Mouse (Mus musculus) MEL (cell line): Measurements from ENCODE around the gene P4ha1. TPM values are rescaled to one million over a fixed set of nuclear protein-coding genes. Genes with fewer than 3 reads are reported as not detected.
A peak's percentile ranks its signal among the peaks of the same experiment; 100 is the strongest.

ENCODE experiments used
- DNase-seq: peaks from one replicate; pipeline ENCODE4 v3.0.0; 2011; ENCODE audit warnings: low read depth, low spot score
- H3K27ac ChIP-seq: 2 replicates; pipeline ENCODE4 v1.5.1; 2012; ENCODE audit warnings: low read depth, mild to moderate bottlenecking, control low read depth, low read length, moderate library complexity; ENCODE audit not compliant: control insufficient read depth
- H3K27me3 ChIP-seq, 2 experiments: fragments of 150-350 bp in 1 of 2; sonication (generic) in 1 of 2; 2 replicates each; pipeline ENCODE4 v1.6.1; 2012; ENCODE audit warnings: low read length in 2 of 2, mild to moderate bottlenecking in 2 of 2, improper control_type of control experiment in 1 of 2, moderate library complexity in 1 of 2; ENCODE audit not compliant: insufficient read depth in 2 of 2, control insufficient read depth in 1 of 2
- H3K36me3 ChIP-seq, 2 experiments: 2 replicates each; pipeline ENCODE4 v1.6.1; 2012 to 2014; ENCODE audit warnings: low read length in 2 of 2, improper control_type of control experiment in 1 of 2, inconsistent platforms in 1 of 2, mild to moderate bottlenecking in 1 of 2; ENCODE audit not compliant: insufficient read depth in 2 of 2, control insufficient read depth in 1 of 2
- H3K4me1 ChIP-seq, 2 experiments: fragments of 150-350 bp in 1 of 2; sonication (generic) in 1 of 2; 2 replicates each; pipeline ENCODE4 v1.6.1; 2012; ENCODE audit warnings: low read length in 2 of 2, improper control_type of control experiment in 1 of 2, mild to moderate bottlenecking in 1 of 2; ENCODE audit not compliant: insufficient read depth in 2 of 2, control insufficient read depth in 1 of 2
- H3K4me3 ChIP-seq, 2 experiments: fragments of 150-350 bp in 1 of 2; sonication (generic) in 1 of 2; 2 replicates each; pipeline ENCODE4 v1.5.1; 2012; ENCODE audit warnings: low read depth in 2 of 2, low read length in 2 of 2, mild to moderate bottlenecking in 2 of 2, moderate library complexity in 2 of 2, control low read depth in 1 of 2, improper control_type of control experiment in 1 of 2; ENCODE audit not compliant: control insufficient read depth in 1 of 2, insufficient read depth in 1 of 2
- H3K79me2 ChIP-seq: 2 replicates; pipeline ENCODE4 v1.6.1; 2012; ENCODE audit warnings: mild to moderate bottlenecking, low read length, moderate library complexity; ENCODE audit not compliant: control insufficient read depth, poor library complexity, insufficient read depth
- H3K9ac ChIP-seq: 2 replicates; pipeline ENCODE4 v1.6.1; 2012; ENCODE audit warnings: low read depth, mild to moderate bottlenecking, control low read depth, low read length, moderate library complexity; ENCODE audit not compliant: control insufficient read depth, poor library complexity, severe bottlenecking
- H3K9me3 ChIP-seq: fragments of 150-350 bp; sonication (generic); replicated peaks from 2 replicates; pipeline ENCODE4 v1.6.1; 2012; ENCODE audit warnings: mild to moderate bottlenecking, low read length, improper control_type of control experiment, moderate library complexity; ENCODE audit not compliant: insufficient read depth
- BHLHE40 ChIP-seq: IDR thresholded peaks from 2 replicates; pipeline ENCODE4 v1.6.1; 2012; ENCODE audit warnings: low read depth, mild to moderate bottlenecking, inconsistent platforms, low read length, improper control_type of control experiment, borderline replicate concordance
- CHD1 ChIP-seq: IDR thresholded peaks from 2 replicates; pipeline ENCODE4 v1.6.1; 2012; ENCODE audit warnings: low read depth, mild to moderate bottlenecking, inconsistent platforms, low read length, improper control_type of control experiment
- CTCF ChIP-seq, 3 experiments: IDR thresholded peaks in 2 of 3; conservative IDR thresholded peaks in 1 of 3; 2 replicates each; pipeline ENCODE4 v1.5.1; 2011 to 2012; ENCODE audit warnings: low read length in 3 of 3, low read depth in 2 of 3, mild to moderate bottlenecking in 2 of 3, improper control_type of control experiment in 1 of 3, inconsistent platforms in 1 of 3, mixed read lengths in 1 of 3, moderate library complexity in 1 of 3; ENCODE audit not compliant: control insufficient read depth in 1 of 3, insufficient read depth in 1 of 3, poor library complexity in 1 of 3, severe bottlenecking in 1 of 3
- E2F4 ChIP-seq: IDR thresholded peaks from 2 replicates; pipeline ENCODE4 v1.6.1; 2011; ENCODE audit warnings: low read depth, low read length, improper control_type of control experiment, borderline replicate concordance
- EP300 ChIP-seq, 2 experiments: IDR thresholded peaks; 2 replicates each; pipeline ENCODE4 v1.6.1; 2011; ENCODE audit warnings: improper control_type of control experiment in 2 of 2, low read length in 2 of 2, low read depth in 1 of 2, mild to moderate bottlenecking in 1 of 2
- GABPA ChIP-seq: IDR thresholded peaks from 2 replicates; pipeline ENCODE4 v1.6.1; 2012; ENCODE audit warnings: low read depth, mild to moderate bottlenecking, inconsistent platforms, low read length, improper control_type of control experiment, moderate library complexity
- GATA1 ChIP-seq: IDR thresholded peaks from 2 replicates; pipeline ENCODE4 v1.6.1; 2011; ENCODE audit warnings: low read depth, low read length, improper control_type of control experiment
- HCFC1 ChIP-seq: IDR thresholded peaks from 2 replicates; pipeline ENCODE4 v1.6.1; 2012; ENCODE audit warnings: low read depth, mild to moderate bottlenecking, inconsistent platforms, low read length, improper control_type of control experiment, moderate library complexity
- KAT2A ChIP-seq: conservative IDR thresholded peaks from 2 replicates; pipeline ENCODE4 v1.6.1; 2012; ENCODE audit warnings: low read depth, low read length, improper control_type of control experiment, inconsistent platforms
- MAFK ChIP-seq: IDR thresholded peaks from 2 replicates; pipeline ENCODE4 v1.6.1; 2011; ENCODE audit warnings: low read depth, mild to moderate bottlenecking, low read length, improper control_type of control experiment, borderline replicate concordance
- MAZ ChIP-seq: IDR thresholded peaks from 2 replicates; pipeline ENCODE4 v1.6.1; 2012; ENCODE audit warnings: low read depth, mild to moderate bottlenecking, inconsistent platforms, low read length, improper control_type of control experiment
- MEF2A ChIP-seq: IDR thresholded peaks from 2 replicates; pipeline ENCODE4 v1.6.1; 2014; ENCODE audit warnings: low read depth, mild to moderate bottlenecking, inconsistent platforms, low read length, improper control_type of control experiment; ENCODE audit not compliant: poor library complexity, insufficient replicate concordance, severe bottlenecking; ENCODE audit errors: extremely low read depth
- MXI1 ChIP-seq: IDR thresholded peaks from 2 replicates; pipeline ENCODE4 v1.6.1; 2011; ENCODE audit warnings: mild to moderate bottlenecking, low read depth, low read length, improper control_type of control experiment
- MYB ChIP-seq: IDR thresholded peaks from 2 replicates; pipeline ENCODE4 v1.6.1; 2011; ENCODE audit warnings: mild to moderate bottlenecking, low read depth, low read length, improper control_type of control experiment
- MYC ChIP-seq: IDR thresholded peaks from 2 replicates; pipeline ENCODE4 v1.6.1; 2011; ENCODE audit warnings: low read depth, mild to moderate bottlenecking, low read length, improper control_type of control experiment, moderate library complexity
- NELFE ChIP-seq: IDR thresholded peaks from 2 replicates; pipeline ENCODE4 v1.6.1; 2011; ENCODE audit warnings: low read depth, low read length, improper control_type of control experiment
- NRF1 ChIP-seq: IDR thresholded peaks from 2 replicates; pipeline ENCODE4 v1.6.1; 2014; ENCODE audit warnings: low read depth, mild to moderate bottlenecking, inconsistent platforms, low read length, improper control_type of control experiment, moderate library complexity; ENCODE audit not compliant: poor library complexity, insufficient read depth, severe bottlenecking
- POLR2A ChIP-seq, 2 experiments: IDR thresholded peaks; 2 replicates each; pipeline ENCODE4 v1.6.1; 2011 to 2012; ENCODE audit warnings: low read length in 2 of 2, mild to moderate bottlenecking in 2 of 2, control low read depth in 1 of 2, improper control_type of control experiment in 1 of 2, low read depth in 1 of 2, moderate library complexity in 1 of 2; ENCODE audit not compliant: control insufficient read depth in 1 of 2, insufficient read depth in 1 of 2, poor library complexity in 1 of 2
- POLR2AphosphoS5 ChIP-seq: IDR thresholded peaks from 2 replicates; pipeline ENCODE4 v1.6.1; 2012; ENCODE audit warnings: low read depth, borderline replicate concordance, mild to moderate bottlenecking, inconsistent platforms, low read length, moderate library complexity, mixed read lengths
- RAD21 ChIP-seq: IDR thresholded peaks from 2 replicates; pipeline ENCODE4 v1.6.1; 2011; ENCODE audit warnings: mild to moderate bottlenecking, low read depth, low read length, improper control_type of control experiment
- RCOR1 ChIP-seq: IDR thresholded peaks from 2 replicates; pipeline ENCODE4 v1.6.1; 2012; ENCODE audit warnings: low read depth, mild to moderate bottlenecking, inconsistent platforms, low read length, improper control_type of control experiment
- SIN3A ChIP-seq: IDR thresholded peaks from 2 replicates; pipeline ENCODE4 v1.6.1; 2012; ENCODE audit warnings: low read length, improper control_type of control experiment, inconsistent platforms
- SMC3 ChIP-seq: IDR thresholded peaks from 2 replicates; pipeline ENCODE4 v1.6.1; 2011; ENCODE audit warnings: low read depth, low read length, improper control_type of control experiment
- TBP ChIP-seq: IDR thresholded peaks from 2 replicates; pipeline ENCODE4 v1.8.0; 2011; ENCODE audit warnings: low read depth, low read length, improper control_type of control experiment
- UBTF ChIP-seq: IDR thresholded peaks from 2 replicates; pipeline ENCODE4 v1.6.1; 2012; ENCODE audit warnings: low read depth, mild to moderate bottlenecking, inconsistent platforms, low read length, improper control_type of control experiment, moderate library complexity, borderline replicate concordance; ENCODE audit not compliant: insufficient read depth
- USF1 ChIP-seq: IDR thresholded peaks from 2 replicates; pipeline ENCODE4 v1.6.1; 2014; ENCODE audit warnings: low read depth, mild to moderate bottlenecking, inconsistent platforms, low read length, improper control_type of control experiment, moderate library complexity
- ZC3H11A ChIP-seq: IDR thresholded peaks from 2 replicates; pipeline ENCODE4 v1.6.1; 2012; ENCODE audit warnings: low read depth, mild to moderate bottlenecking, inconsistent platforms, low read length, improper control_type of control experiment
- ZKSCAN1 ChIP-seq: IDR thresholded peaks from 2 replicates; pipeline ENCODE4 v1.6.1; 2012; ENCODE audit warnings: low read depth, mild to moderate bottlenecking, inconsistent platforms, low read length, improper control_type of control experiment, moderate library complexity
- ZMIZ1 ChIP-seq: IDR thresholded peaks from 2 replicates; pipeline ENCODE4 v1.6.1; 2012; ENCODE audit warnings: low read depth, mild to moderate bottlenecking, inconsistent platforms, low read length, improper control_type of control experiment, moderate library complexity
- ZNF384 ChIP-seq: IDR thresholded peaks from 2 replicates; pipeline ENCODE4 v1.6.1; 2012; ENCODE audit warnings: low read depth, mild to moderate bottlenecking, inconsistent platforms, low read length, improper control_type of control experiment
- polyA plus RNA-seq, 2 experiments: library from polyadenylated mRNA; stranded (reverse) in 1 of 2; unstranded in 1 of 2; fragments of >175 nt in 1 of 2; fragments of >200 nt in 1 of 2; gene quantifications; 2 replicates each; pipeline versions ENCODE4 v1.2.1 to v1.2.4; 2012; ENCODE audit warnings: low replicate concordance in 2 of 2, low read depth in 1 of 2; ENCODE audit not compliant: insufficient read length in 2 of 2, insufficient read depth in 1 of 2, missing spikeins in 1 of 2
- total RNA-seq: library from RNA; depleted of rRNA; stranded (reverse); fragments of 300-350 nt; gene quantifications from 2 replicates; pipeline ENCODE4 v1.2.3, GENCODE M21; 2012

The P4ha1 gene
- total and polyA plus RNA-seq, 3 experiments = 18.9 to 50.2 TPM; not detected in 1

GRCm38 (mm10) chr10:59378728-59379127, 55.6 kb downstream of the P4ha1 start:
- Histone ChIP-seq H3K27ac (no peak overlapping the region), H3K36me3 (peaks cover 0 to 4% of the 10 kb centered on the region in 2 experiments; a peak in 3 of 4 replicates), H3K9me3 (no peaks in the 10 kb centered on the region), H3K27me3 (no peaks in the 10 kb centered on the region), H3K4me1 (peaks cover 4 to 16% of the 10 kb centered on the region in 2 experiments), H3K4me3 (no peak overlapping the region), H3K9ac (no peak overlapping the region), H3K79me2 (no peaks in the 10 kb centered on the region)
- peak; percentile 46 for DNase-seq
- TF ChIP-seq MAFK (no peak), ZC3H11A (0 out of 2 replicates have a peak, but pooled peaks have one; percentile 6), CTCF (IDR thresholded peaks at IDR 0.05 in 2 of 3, conservative IDR thresholded peaks at IDR 0.05 in 1 of 3; ENCODE audit: control insufficient read depth in 1 of 3, insufficient read depth in 1 of 3, low read depth in 2 of 3, low read length in 3 of 3, poor library complexity in 1 of 3, severe bottlenecking in 1 of 3) (peak; percentile 52 to 75 (median 75)), UBTF (no peak), SMC3 (peak; percentile 46), RAD21 (peak; percentile 38)

- H3K9me3 ChIP-seq = no peaks in the 10 kb centered on the region
- DNase-seq = peak; percentile 77
- H3K79me2 ChIP-seq = no peaks in the 10 kb centered on the region
- H3K27me3 ChIP-seq = no peaks in the 10 kb centered on the region
- H3K36me3 ChIP-seq = peaks cover 0 to 4% of the 10 kb centered on the region in 2 experiments; a peak in 2 of 4 replicates
- peaks cover 4 to 16% of the 10 kb centered on the region in 2 experiments for H3K4me1 ChIP-seq
- H3K9ac ChIP-seq = peak overlapping the region; percentile 62
- peak overlapping the region; percentile 83 for H3K27ac ChIP-seq
- peak overlapping the region; percentile 42 to 65 for H3K4me3 ChIP-seq
- TF ChIP-seq CHD1 (no peak), MXI1 (peak; percentile 37; the same call in 1 of the 2 replicates), GATA1 (peak; percentile 62), HCFC1 (peak; percentile 55; the same call in 1 of the 2 replicates), USF1 (no peak), MAZ (peak; percentile 62; the same call in 1 of the 2 replicates), ZKSCAN1 (no peak), EP300 (IDR thresholded peaks at IDR 0.05; ENCODE audit: low read depth in 1 of 2, low read length in 2 of 2) (peak; percentile 68 to 70; a peak in 3 of 4 replicates), POLR2AphosphoS5 (no peak), MEF2A (no peak), SMC3 (no peak), UBTF (no peak), E2F4 (no peak), MYC (no peak), RAD21 (no peak), KAT2A (no peak), MAFK (0 out of 2 replicates have a peak, but pooled peaks have one; percentile 16), RCOR1 (no peak; the same call in 1 of the 2 replicates), ZMIZ1 (no peak), GABPA (no peak), TBP (peak; percentile 66; the same call in 1 of the 2 replicates), BHLHE40 (no peak), NRF1 (no peak), ZNF384 (no peak), MYB (no peak), SIN3A (peak; percentile 64), POLR2A (IDR thresholded peaks at IDR 0.05; ENCODE audit: control insufficient read depth in 1 of 2, insufficient read depth in 1 of 2, low read depth in 1 of 2, low read length in 2 of 2, poor library complexity in 1 of 2) (peak in 1 of 2 experiments; percentile 42; a peak in 1 of 4 replicates), NELFE (peak; percentile 48), ZC3H11A (no peak)
Measured at GRCm38 (mm10) chr10:59379927-59380326, 56.8 kb downstream of the P4ha1 start.
